Mouse (Mus musculus): ENCODE results near the gene Txlng. TPM values are rescaled to one million over a fixed set of nuclear protein-coding genes. Genes with fewer than 3 reads are reported as not detected.

Gene Txlng
- polyA plus RNA-seq, 1 experiment from 2014 or later, result 13.4 TPM

- TF ChIP-seq CTCF (IDR thresholded peaks at IDR 0.05; ENCODE audit: low read depth), result no peak
- 11% methylated on average over 32 of the region's 32 CpGs for WGBS
- peak; percentile 23; the same call in 1 of the 2 replicates for ATAC-seq (ENCODE audit: insufficient read depth)
- peaks cover 4% of the 10 kb centered on the region; the same call in 1 of the 2 replicates for H3K4me1 ChIP-seq (ENCODE audit: insufficient read depth)
- peak; percentile 47 for DNase-seq
- H3K9ac ChIP-seq, result peak overlapping the region; percentile 43
- H3K27me3 ChIP-seq (ENCODE audit: insufficient read depth, low read length), result no peaks in the 10 kb centered on the region
- peaks cover 12% of the 10 kb centered on the region; the same call in 1 of the 2 replicates for H3K36me3 ChIP-seq (ENCODE audit: insufficient read depth)
- peak overlapping the region; percentile 27 for H3K4me3 ChIP-seq (ENCODE audit: low read depth, low read length)
- peak overlapping the region; percentile 55 for H3K4me2 ChIP-seq
- peak overlapping the region; percentile 95 for H3K27ac ChIP-seq (ENCODE audit: low read depth)
- H3K9me3 ChIP-seq (ENCODE audit: low read depth, low read length), result no peaks in the 10 kb centered on the region
Measured at GRCm38 (mm10) chrX:162759251-162760114, 69.8 kb downstream of the Txlng start.

DNA sequence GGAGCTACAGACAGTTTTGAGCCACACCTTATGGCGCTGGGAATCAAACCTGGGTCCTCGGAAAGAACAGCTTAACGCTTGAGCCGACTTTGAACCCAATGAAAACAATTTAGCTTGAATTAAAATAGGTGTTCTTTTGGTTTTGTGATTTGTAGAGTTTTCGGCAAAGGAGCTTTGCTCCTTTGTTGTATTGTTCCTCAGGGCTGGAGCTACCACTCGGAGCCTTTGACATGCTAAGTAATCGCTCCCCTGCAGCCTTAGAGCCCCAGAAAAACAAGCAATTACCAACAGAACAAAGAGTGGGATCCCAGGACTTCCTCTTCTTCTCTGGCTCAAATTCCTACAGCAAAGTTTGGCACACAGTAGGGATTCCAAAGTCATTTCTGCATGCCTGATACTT is 73.2 kb downstream of the Txlng start:
- WGBS, result 57% methylated on average over 7 of the region's 7 CpGs
- Histone ChIP-seq H3K27ac (ENCODE audit: low read depth) (no peak overlapping the region), H3K9me3 (ENCODE audit: low read depth, low read length) (no peaks in the 10 kb centered on the region), H3K4me3 (ENCODE audit: low read depth, low read length) (no peak overlapping the region), H3K9ac (no peak overlapping the region), H3K4me1 (ENCODE audit: insufficient read depth) (peaks cover 4% of the 10 kb centered on the region; the same call in 1 of the 2 replicates), H3K4me2 (no peak overlapping the region), H3K27me3 (ENCODE audit: insufficient read depth, low read length) (no peaks in the 10 kb centered on the region), H3K36me3 (ENCODE audit: insufficient read depth) (no peaks in the 10 kb centered on the region)
- no peak for DNase-seq
- ATAC-seq (ENCODE audit: insufficient read depth), result no peak
- no peak for TF ChIP-seq CTCF (IDR thresholded peaks at IDR 0.05; ENCODE audit: low read depth)

DNA sequence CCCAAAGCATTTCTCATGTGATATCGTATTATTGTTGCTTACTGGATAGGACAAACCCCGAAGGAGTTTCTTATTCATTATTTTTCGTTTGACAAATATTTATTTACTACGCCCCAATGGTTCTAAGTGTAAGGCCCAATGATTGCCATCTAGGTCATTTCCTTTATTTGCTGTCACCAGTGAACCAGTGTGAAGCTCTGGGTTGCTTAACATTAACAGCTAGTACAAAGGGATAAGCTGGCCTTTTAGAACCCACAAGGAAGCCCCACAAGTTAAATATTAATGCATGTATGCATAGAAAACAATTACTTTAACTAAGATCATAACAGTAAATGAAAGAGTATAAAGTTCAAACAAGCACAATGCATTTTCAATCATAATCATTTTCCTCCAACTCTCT is 74.9 kb downstream of the Txlng start:
- Histone ChIP-seq H3K4me3 (ENCODE audit: low read depth, low read length) (no peak overlapping the region), H3K4me2 (no peak overlapping the region), H3K9me3 (ENCODE audit: low read depth, low read length) (no peaks in the 10 kb centered on the region), H3K27me3 (ENCODE audit: insufficient read depth, low read length) (no peaks in the 10 kb centered on the region), H3K4me1 (ENCODE audit: insufficient read depth) (peaks cover 2% of the 10 kb centered on the region; the same call in 1 of the 2 replicates), H3K9ac (no peak overlapping the region), H3K27ac (ENCODE audit: low read depth) (no peak overlapping the region), H3K36me3 (ENCODE audit: insufficient read depth) (no peaks in the 10 kb centered on the region)
- 84% methylated on average over 4 of the region's 4 CpGs for WGBS
- no peak for DNase-seq
- no peak for ATAC-seq (ENCODE audit: insufficient read depth)
- no peak for TF ChIP-seq CTCF (IDR thresholded peaks at IDR 0.05; ENCODE audit: low read depth)

GRCm38 (mm10) chrX:162752418-162752817 is 76.8 kb downstream of the Txlng start:
- Histone ChIP-seq H3K4me3 (ENCODE audit: low read depth, low read length) (no peak overlapping the region), H3K9me3 (ENCODE audit: low read depth, low read length) (no peaks in the 10 kb centered on the region), H3K27ac (ENCODE audit: low read depth) (no peak overlapping the region), H3K9ac (no peak overlapping the region), H3K4me1 (ENCODE audit: insufficient read depth) (no peaks in the 10 kb centered on the region), H3K36me3 (ENCODE audit: insufficient read depth) (no peaks in the 10 kb centered on the region), H3K27me3 (ENCODE audit: insufficient read depth, low read length) (no peaks in the 10 kb centered on the region), H3K4me2 (no peak overlapping the region)
- ATAC-seq (ENCODE audit: insufficient read depth), result no peak
- DNase-seq, result no peak
- 89% methylated on average over 2 of the region's 2 CpGs for WGBS
- TF ChIP-seq CTCF (IDR thresholded peaks at IDR 0.05; ENCODE audit: low read depth), result no peak

DNA sequence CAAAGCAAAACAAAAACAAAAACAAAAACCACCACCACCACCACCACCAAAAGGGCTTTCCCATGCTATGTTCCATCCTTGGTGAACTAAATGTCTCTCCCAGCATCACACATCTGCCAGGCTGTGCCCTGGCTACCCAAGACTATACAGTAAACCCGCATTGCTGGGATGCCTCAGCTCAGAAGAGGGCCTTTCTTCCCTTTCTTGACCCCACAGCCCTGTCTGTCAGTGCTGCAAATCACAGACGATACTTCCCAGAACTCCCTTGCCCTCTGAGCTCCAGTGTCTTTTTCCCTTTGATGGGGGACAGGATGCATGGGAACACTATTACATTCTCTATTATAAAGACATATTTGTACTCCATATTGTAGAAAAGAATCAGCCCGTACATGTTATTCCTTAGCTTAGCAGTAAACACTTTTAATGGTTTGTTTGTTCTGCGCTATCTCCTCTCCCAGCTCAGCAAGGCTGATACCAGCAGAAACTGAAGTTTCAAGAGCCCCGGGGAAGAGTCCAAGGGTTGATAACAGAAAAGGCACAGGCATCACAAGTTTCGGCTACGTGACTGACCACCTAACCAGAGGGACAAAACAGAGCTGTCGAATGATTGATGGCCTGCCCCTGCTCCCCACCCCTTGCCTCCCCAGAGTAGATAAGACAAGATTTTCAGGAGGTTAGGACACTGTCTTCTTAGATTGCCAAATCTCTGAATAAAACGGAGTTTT is 80.4 kb downstream of the Txlng start:
- H3K4me1 ChIP-seq (ENCODE audit: insufficient read depth), result no peaks in the 10 kb centered on the region
- DNase-seq, result no peak
- no peak overlapping the region for H3K4me2 ChIP-seq
- no peak overlapping the region for H3K4me3 ChIP-seq (ENCODE audit: low read depth, low read length)
- no peak overlapping the region for H3K27ac ChIP-seq (ENCODE audit: low read depth)
- 29% methylated on average over 9 of the region's 9 CpGs for WGBS
- no peak for ATAC-seq (ENCODE audit: insufficient read depth)
- H3K9ac ChIP-seq, result no peak overlapping the region
- H3K36me3 ChIP-seq (ENCODE audit: insufficient read depth), result no peaks in the 10 kb centered on the region
- no peak for TF ChIP-seq CTCF (IDR thresholded peaks at IDR 0.05; ENCODE audit: low read depth)
- H3K27me3 ChIP-seq (ENCODE audit: insufficient read depth, low read length), result no peaks in the 10 kb centered on the region
- no peaks in the 10 kb centered on the region for H3K9me3 ChIP-seq (ENCODE audit: low read depth, low read length)

DNA sequence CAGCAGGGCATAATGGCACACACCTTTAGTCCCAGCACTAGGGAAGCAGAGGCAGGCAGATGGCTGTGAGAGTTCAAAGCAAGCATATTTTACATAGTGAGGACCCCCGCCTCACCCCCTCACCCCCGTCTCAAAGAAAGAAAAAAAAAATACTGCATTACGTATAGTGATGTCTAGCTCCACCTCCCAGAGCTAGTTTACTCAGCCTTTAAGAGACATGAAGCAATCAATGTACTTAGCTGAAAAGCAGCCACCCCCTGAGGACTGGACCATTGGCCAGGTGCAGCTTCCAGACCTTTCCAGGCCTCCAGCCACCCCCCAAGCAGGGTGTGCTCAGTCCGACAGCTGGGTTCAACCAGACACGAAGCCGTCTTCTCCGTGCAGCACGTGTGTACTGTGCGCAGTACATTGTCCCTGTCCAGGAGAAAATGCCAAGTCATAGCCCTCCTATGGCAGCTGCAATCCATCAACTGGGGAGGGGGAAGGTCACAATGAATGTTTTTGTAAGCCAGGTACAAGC is 93.1 kb downstream of the Txlng start:
- H3K27ac ChIP-seq (ENCODE audit: low read depth), result peak overlapping the region; percentile 90
- no peaks in the 10 kb centered on the region for H3K4me1 ChIP-seq (ENCODE audit: insufficient read depth)
- H3K36me3 ChIP-seq (ENCODE audit: insufficient read depth), result no peaks in the 10 kb centered on the region
- DNase-seq (peak; percentile 44), ATAC-seq (ENCODE audit: insufficient read depth) (peak; percentile 74)
- TF ChIP-seq CTCF (IDR thresholded peaks at IDR 0.05; ENCODE audit: low read depth), result no peak
- peak overlapping the region; percentile 39 for H3K4me3 ChIP-seq (ENCODE audit: low read depth, low read length)
- peak overlapping the region; percentile 61 for H3K4me2 ChIP-seq
- H3K9ac ChIP-seq, result peak overlapping the region; percentile 39; the same call in 1 of the 2 replicates
- 24% methylated on average over 9 of the region's 9 CpGs for WGBS
- H3K27me3 ChIP-seq (ENCODE audit: insufficient read depth, low read length), result no peaks in the 10 kb centered on the region
- H3K9me3 ChIP-seq (ENCODE audit: low read depth, low read length), result no peaks in the 10 kb centered on the region

All from lung, embryonic 14.5 days (tissue).